Mouse (Mus musculus): ENCODE measurements around the gene Rag2. TPM values are rescaled to one million over a fixed set of nuclear protein-coding genes. Genes with fewer than 3 reads are reported as not detected.

Gene Rag2
- polyA plus RNA-seq, 1 experiment from 2014 or later: not detected

DNA sequence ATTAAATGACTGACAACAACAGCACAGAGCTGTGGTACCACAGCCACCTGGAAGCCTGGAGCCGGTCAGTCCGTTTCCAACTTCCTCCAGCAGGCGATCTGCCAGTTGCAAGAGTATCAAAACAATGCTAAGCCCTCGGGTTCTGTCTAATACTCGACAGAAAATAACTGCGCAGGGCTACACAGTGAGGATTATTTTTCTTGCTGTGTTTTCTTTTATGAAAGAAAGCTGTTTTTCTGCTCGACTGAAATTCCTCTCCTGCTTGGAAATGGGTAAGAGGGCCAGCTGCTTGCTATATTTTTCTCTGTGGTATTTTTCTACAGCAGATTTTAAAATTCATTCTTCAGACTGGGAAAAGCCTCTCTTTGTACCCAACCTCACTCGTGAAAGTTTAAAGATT lies 23.8 kb upstream of the Rag2 start:
- Histone ChIP-seq H3K9me3 (replicated peaks) (no peaks in the 10 kb centered on the region), H3K4me3 (no peak overlapping the region), H3K27ac (replicated peaks) (no peak overlapping the region), H3K27me3 (ENCODE audit: low read depth, poor library complexity, severe bottlenecking) (no peaks in the 10 kb centered on the region), H3K4me1 (peaks cover 38% of the 10 kb centered on the region), H3K36me3 (no peaks in the 10 kb centered on the region)
- 54% methylated on average over 8 of the region's 8 CpGs for WGBS
- DNase-seq (ENCODE audit: low spot score): no peak

DNA sequence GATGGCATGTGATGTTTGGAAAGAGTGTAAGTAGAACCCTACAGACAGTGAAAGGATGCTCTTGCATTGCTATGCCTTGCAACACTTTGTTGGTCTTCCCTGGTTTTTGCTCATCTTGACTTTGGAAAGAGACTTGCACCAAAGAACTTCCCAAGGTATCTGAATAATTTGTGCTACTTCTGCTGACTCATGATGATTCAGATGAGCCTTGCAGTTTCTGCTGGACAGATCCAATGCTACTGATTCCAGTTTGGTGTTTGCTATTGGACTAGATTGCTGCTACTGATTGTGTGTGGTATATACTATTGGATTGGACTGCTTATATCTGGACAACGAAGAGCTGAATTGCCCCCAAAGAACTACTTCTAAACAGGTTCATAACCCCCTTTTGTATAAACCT lies 21.4 kb upstream of the Rag2 start:
- WGBS: 92% methylated on average over 1 of the region's 1 CpGs
- peaks cover 28% of the 10 kb centered on the region for H3K4me1 ChIP-seq
- H3K9me3 ChIP-seq (replicated peaks): no peaks in the 10 kb centered on the region
- no peak for DNase-seq (ENCODE audit: low spot score)
- no peak overlapping the region for H3K27ac ChIP-seq (replicated peaks)
- H3K4me3 ChIP-seq: no peak overlapping the region
- H3K36me3 ChIP-seq: no peaks in the 10 kb centered on the region
- H3K27me3 ChIP-seq (ENCODE audit: low read depth, poor library complexity, severe bottlenecking): no peaks in the 10 kb centered on the region

DNA sequence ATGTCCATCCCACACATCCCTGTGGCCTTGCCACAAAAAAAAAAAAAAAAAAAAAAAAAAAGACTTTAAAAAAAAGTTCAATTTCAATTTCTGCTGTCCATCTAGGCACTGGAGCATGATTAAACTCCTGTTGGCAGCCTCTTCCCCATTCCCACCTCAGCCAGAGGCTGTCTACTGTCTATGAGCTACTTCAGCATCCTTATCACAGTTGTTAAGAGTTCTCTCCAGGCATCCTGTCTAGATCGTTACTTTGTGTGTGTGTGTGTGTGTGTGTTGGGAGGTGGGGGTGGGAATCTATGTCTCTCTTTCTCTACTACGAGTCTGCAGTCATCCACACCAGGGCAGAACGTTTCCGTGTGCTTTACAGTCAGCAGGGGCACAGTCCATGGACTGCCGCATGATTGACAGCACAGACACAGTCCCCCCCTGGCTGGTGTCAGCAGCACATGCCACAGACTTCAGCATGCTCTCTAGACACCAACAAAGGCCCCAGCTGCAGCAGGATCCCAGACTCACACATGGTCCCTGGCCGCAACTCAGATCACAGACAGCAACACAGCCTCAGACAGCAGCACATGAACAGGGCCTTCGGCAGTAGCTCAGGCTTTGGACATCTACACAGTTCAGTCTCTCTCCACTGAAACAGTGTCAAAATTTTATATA lies 16.2 kb upstream of the Rag2 start:
- DNase-seq (ENCODE audit: low spot score): no peak
- H3K27me3 ChIP-seq (ENCODE audit: low read depth, poor library complexity, severe bottlenecking): no peaks in the 10 kb centered on the region
- no peak overlapping the region for H3K27ac ChIP-seq (replicated peaks)
- H3K4me1 ChIP-seq: no peaks in the 10 kb centered on the region
- H3K36me3 ChIP-seq: 0 out of 2 replicates have a peak, but pooled peaks cover 3% of the 10 kb centered on the region
- H3K9me3 ChIP-seq (replicated peaks): no peaks in the 10 kb centered on the region
- H3K4me3 ChIP-seq: no peak overlapping the region
- 86% methylated on average over 7 of the region's 7 CpGs for WGBS

DNA sequence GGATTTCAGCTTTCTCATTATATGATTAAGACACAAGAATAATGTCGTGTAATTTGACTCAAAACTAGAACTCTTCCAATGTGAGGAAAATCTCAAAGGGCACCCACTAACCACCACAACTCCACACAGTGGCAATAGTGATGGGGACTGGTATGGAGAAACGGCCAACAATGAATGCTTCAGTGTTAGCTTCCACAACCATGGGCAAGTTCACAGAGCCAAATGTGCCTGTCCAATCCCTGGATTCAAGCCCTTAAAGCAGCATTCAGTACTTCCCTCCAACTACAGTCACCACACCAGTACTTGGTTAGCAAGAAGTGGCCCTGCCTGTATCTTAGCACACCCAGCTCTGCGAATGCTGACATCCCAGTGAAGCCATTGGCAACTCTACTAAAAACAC lies 13.7 kb upstream of the Rag2 start:
- Histone ChIP-seq H3K27me3 (ENCODE audit: low read depth, poor library complexity, severe bottlenecking) (no peaks in the 10 kb centered on the region), H3K4me1 (no peaks in the 10 kb centered on the region), H3K4me3 (no peak overlapping the region), H3K9me3 (replicated peaks) (no peaks in the 10 kb centered on the region), H3K36me3 (0 out of 2 replicates have a peak, but pooled peaks cover 3% of the 10 kb centered on the region), H3K27ac (replicated peaks) (no peak overlapping the region)
- DNase-seq (ENCODE audit: low spot score): no peak
- WGBS: 96% methylated on average over 3 of the region's 3 CpGs

DNA sequence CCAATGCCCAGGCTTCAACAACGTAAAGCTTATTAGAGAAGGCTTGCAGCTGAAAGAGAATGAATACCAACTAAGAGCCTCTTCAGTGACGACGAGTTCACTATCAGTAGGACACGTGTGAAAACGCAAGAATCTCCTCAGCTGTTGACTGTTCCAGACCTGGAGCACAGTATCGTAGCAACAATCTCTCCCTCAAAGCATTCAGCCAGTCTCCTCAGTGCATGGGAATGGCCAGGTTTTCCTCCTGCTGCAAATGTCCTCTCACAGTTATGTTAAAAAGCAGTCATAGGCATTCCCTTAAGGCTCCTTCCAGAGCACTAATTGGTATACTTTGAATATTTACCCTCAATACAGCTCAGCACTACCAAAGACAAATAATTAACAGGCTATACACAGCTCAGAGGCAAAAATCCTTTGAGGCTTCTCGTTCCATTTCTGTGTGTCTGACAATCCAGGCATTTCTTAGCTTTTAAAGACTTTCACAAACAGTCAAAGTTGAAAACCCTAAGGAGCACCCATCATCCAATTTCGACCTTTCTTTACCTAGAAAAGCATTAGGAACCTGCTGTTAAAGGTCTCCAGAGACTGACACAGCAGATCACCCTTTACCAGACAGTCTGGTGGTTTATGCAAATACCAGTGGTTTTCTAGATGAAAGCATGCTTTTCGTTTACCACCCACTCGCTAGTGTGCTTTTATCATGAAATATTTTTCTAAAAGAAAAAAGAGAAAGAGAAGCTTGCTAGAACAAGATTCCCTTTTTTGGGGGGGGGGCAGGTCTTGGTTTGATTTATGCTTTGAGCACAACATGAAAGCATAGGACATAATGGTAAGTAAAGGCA lies 8.8 kb upstream of the Rag2 start:
- Histone ChIP-seq H3K4me1 (no peaks in the 10 kb centered on the region), H3K27ac (replicated peaks) (no peak overlapping the region), H3K4me3 (no peak overlapping the region), H3K9me3 (replicated peaks) (no peaks in the 10 kb centered on the region), H3K36me3 (no peaks in the 10 kb centered on the region), H3K27me3 (ENCODE audit: low read depth, poor library complexity, severe bottlenecking) (no peaks in the 10 kb centered on the region)
- 82% methylated on average over 10 of the region's 10 CpGs for WGBS
- no peak for DNase-seq (ENCODE audit: low spot score)

DNA sequence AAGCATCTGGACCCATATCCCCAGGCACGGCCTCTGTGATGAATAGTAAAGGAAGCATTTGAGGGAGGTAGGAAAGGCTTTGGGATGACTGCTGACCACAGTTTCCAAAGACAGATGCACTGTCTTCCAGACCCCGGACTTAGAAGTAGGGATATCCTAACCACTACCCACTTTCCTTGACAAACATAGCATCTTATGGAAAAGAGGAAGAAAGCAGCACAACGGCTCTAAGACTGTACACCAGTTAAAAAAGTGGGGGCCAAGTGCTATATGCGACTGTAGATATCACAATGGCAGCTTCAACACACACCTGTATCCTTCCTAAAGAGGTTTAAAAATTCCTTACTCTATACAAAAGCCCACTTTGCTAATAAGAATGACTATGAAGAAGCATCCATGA lies 6.1 kb upstream of the Rag2 start:
- Histone ChIP-seq H3K9me3 (replicated peaks) (no peaks in the 10 kb centered on the region), H3K4me3 (no peak overlapping the region), H3K27me3 (ENCODE audit: low read depth, poor library complexity, severe bottlenecking) (no peaks in the 10 kb centered on the region), H3K27ac (replicated peaks) (no peak overlapping the region), H3K36me3 (no peaks in the 10 kb centered on the region), H3K4me1 (peaks cover 15% of the 10 kb centered on the region)
- WGBS: 90% methylated on average over 4 of the region's 4 CpGs
- DNase-seq (ENCODE audit: low spot score): no peak

DNA sequence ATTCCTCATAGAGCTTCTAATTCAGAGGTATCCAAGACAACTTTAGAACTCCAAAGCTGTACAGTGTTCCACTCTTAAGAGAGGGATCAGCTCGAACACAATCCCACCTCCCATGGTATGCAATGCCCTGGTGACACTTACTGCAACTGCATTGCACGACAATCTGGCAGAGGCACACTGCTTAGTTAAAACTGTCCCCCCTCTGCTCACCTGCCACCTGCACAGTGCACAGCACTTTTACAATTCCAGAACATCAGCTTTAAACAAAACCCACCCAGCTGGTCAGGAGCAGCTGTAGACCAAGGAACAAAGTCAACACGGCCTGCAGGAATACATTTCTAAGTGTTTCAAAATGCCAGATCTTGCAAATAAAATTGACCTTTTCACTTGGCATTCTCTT lies 3.6 kb upstream of the Rag2 start:
- H3K36me3 ChIP-seq: no peaks in the 10 kb centered on the region
- no peak overlapping the region for H3K27ac ChIP-seq (replicated peaks)
- H3K4me3 ChIP-seq: no peak overlapping the region
- no peak for DNase-seq (ENCODE audit: low spot score)
- peaks cover 20% of the 10 kb centered on the region for H3K4me1 ChIP-seq
- 82% methylated on average over 3 of the region's 3 CpGs for WGBS
- H3K9me3 ChIP-seq (replicated peaks): no peaks in the 10 kb centered on the region
- H3K27me3 ChIP-seq (ENCODE audit: low read depth, poor library complexity, severe bottlenecking): no peaks in the 10 kb centered on the region

DNA sequence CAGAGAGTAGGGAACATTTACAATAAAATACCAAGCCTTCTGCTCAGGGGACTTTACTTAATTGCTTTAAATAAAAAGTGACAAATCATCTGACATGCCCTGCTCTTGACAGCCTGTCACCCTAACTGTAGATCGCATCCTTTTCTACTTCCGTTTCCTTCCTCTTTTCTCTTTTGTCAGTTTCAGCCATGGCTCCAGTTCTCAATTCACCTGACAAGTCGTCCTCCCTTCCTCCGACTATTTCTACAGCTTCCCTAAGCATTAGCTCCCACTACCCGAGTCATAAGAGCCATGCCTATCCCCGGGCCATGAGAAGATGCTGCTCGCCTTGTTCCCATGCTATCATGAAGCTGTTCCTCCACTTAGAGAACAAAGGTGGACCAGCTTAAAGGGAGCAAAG lies 2.9 kb upstream of the Rag2 start:
- Histone ChIP-seq H3K36me3 (no peaks in the 10 kb centered on the region), H3K27me3 (ENCODE audit: low read depth, poor library complexity, severe bottlenecking) (no peaks in the 10 kb centered on the region), H3K4me1 (peaks cover 20% of the 10 kb centered on the region), H3K9me3 (replicated peaks) (no peaks in the 10 kb centered on the region), H3K27ac (replicated peaks) (no peak overlapping the region), H3K4me3 (no peak overlapping the region)
- DNase-seq (ENCODE audit: low spot score): no peak
- 71% methylated on average over 7 of the region's 7 CpGs for WGBS

DNA sequence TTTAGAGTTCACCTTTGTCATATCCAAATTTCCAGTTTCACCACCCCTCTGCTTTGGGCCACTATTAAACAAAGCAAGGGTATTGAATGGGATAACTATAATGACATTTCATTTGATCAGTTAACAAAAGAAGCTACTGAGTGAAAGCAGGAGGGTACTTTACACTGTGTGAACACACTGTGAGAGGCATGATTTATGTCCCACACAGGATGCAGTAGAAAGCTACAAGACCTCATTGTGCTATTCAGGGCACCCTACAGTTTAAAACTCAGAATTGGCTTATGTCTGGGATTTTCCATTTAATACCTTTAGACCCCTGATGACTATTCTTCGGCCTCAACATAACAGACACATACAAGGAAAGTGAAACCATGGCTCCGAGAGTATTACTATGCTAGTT lies 1.5 kb upstream of the Rag2 start:
- Histone ChIP-seq H3K4me3 (no peak overlapping the region), H3K9me3 (replicated peaks) (no peaks in the 10 kb centered on the region), H3K36me3 (no peaks in the 10 kb centered on the region), H3K4me1 (peaks cover 29% of the 10 kb centered on the region), H3K27me3 (ENCODE audit: low read depth, poor library complexity, severe bottlenecking) (no peaks in the 10 kb centered on the region), H3K27ac (replicated peaks) (no peak overlapping the region)
- WGBS: 78% methylated on average over 2 of the region's 2 CpGs
- no peak for DNase-seq (ENCODE audit: low spot score)

DNA sequence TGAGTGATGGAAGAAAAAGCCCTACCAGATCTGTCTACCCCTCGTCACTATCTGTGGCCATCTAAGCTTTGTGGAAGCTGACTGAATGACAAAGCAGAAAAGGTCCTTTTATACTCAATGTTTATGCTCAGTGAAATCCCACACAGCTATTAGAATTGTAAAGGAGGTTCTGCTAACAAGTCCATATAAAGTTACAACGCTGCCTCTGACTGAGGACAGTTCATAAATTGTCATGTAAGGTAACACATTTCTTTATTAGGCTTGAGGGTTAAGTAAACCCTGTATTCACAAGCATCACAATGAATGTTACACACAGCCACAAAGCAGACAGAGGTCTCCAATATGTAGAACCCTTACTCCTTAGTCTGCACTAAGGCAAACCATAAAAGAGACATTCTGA lies 507 bp upstream of the Rag2 start:
- no peak for DNase-seq (ENCODE audit: low spot score)

DNA sequence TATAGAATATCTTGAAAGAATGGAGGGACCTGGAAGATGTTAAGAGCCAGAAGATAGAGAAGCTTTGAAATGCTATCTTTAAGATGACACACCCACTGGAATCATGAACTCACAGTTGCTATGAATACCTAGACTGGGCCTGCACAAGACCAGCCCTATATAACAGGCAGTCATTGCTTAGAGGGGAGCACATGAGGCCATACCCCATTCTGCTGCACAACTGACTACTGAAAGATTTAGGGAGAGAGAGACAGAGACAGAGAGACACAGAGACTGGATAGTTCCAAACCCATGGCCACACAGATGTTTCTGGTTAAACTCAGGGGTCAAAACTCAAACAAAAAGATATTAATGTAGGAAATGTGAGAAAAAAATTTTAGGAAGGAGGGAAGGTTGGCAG lies 2.7 kb downstream of the Rag2 start:
- Histone ChIP-seq H3K9me3 (replicated peaks) (no peaks in the 10 kb centered on the region), H3K27ac (replicated peaks) (no peak overlapping the region), H3K27me3 (ENCODE audit: low read depth, poor library complexity, severe bottlenecking) (no peaks in the 10 kb centered on the region), H3K36me3 (no peaks in the 10 kb centered on the region), H3K4me1 (peaks cover 26% of the 10 kb centered on the region), H3K4me3 (no peak overlapping the region)
- no peak for DNase-seq (ENCODE audit: low spot score)

More for the DNA sequence above, 507 bp upstream of the Rag2 start:
- Histone ChIP-seq H3K36me3 (no peaks in the 10 kb centered on the region), H3K4me3 (no peak overlapping the region), H3K9me3 (replicated peaks) (no peaks in the 10 kb centered on the region), H3K27ac (replicated peaks) (no peak overlapping the region), H3K4me1 (peaks cover 32% of the 10 kb centered on the region), H3K27me3 (ENCODE audit: low read depth, poor library complexity, severe bottlenecking) (no peaks in the 10 kb centered on the region)
- 74% methylated on average over 2 of the region's 2 CpGs for WGBS

DNA sequence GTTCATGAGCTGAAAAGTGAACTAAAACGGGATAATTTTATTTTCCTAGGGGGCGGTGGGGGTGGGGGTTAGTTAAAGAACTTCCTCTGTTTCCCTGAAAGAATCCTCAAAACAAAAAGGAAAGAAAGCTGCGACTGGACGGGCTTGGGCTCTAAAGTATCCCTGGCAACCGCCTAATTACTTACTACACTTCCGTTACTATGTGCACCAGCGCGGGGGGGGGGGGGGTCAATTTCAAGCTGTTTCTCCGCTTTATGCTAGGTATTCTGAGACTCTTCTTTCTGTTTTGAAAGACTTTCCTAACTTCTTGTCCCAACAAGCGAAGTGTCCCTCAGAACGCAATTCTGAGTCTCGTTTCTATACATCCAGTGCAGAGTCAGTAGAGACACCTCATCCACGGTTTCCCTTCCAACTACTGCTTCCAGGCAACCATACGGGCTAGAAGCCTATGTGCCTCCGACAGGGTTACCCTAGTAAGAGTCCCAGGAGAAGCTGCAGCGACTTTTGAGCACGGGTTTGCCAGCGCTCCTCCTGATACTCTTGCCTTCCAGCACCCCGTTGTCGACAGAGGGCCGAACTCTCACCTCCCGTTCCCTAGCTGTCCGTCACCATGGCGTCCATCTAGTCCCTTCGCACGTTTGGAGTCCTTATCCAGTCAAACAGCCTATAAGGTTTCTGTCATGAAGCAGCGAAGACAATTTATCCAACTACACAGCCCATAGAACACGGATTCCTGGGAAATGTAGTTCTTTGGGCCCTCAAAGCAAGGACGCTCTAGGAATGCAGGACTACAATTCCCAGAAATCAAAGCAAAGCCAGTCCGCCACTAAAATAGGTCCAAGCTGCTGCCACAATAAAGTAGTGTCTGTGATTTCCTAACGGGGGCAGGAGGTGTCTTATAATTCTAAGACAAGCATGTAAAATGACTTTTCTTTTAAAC lies 4.0 kb downstream of the Rag2 start:
- H3K27me3 ChIP-seq (ENCODE audit: low read depth, poor library complexity, severe bottlenecking): no peaks in the 10 kb centered on the region
- H3K36me3 ChIP-seq: no peaks in the 10 kb centered on the region
- 1% methylated on average over 31 of the region's 31 CpGs for WGBS
- H3K4me3 ChIP-seq: peak overlapping the region; percentile 72
- H3K27ac ChIP-seq (replicated peaks): peak overlapping the region; percentile 90
- DNase-seq (ENCODE audit: low spot score): peak; percentile 82
- no peaks in the 10 kb centered on the region for H3K9me3 ChIP-seq (replicated peaks)
- H3K4me1 ChIP-seq: peaks cover 16% of the 10 kb centered on the region
